Mouse (Mus musculus) lung, postnatal 10 days (tissue): ENCODE results near the gene Nek8.
"Not testable (repeated sequence)": the region's sequence is repeated elsewhere in the genome, so short reads cannot be mapped to it uniquely, and the experiment has no call there.

Experiments used
- DNase-seq: peaks from one replicate; pipeline ENCODE4 v3.0.0; 2021

Gene Nek8

DNA sequence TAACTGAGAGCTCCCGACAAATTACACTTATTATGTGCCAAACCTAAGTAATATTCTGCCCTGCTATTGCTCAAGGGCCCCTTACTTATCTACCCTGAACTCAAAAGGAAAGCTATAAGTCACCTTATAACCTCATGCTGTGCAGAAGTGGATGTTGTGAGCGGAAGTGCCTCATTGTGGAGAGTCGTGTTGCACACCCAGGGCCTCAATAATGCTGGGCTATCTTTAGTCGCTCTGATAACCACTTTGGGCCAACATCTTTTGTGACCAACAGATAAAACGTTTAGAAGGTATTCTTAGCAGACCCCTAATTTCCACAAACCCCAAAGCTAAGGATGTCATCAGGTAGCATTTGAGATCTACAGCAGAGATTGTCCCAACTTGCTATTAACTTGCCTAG is 35.8 kb downstream of the Nek8 start:
- DNase-seq = no peak

GRCm38 (mm10) chr11:78138023-78138422 is 38.5 kb downstream of the Nek8 start:
- no peak for DNase-seq

DNA sequence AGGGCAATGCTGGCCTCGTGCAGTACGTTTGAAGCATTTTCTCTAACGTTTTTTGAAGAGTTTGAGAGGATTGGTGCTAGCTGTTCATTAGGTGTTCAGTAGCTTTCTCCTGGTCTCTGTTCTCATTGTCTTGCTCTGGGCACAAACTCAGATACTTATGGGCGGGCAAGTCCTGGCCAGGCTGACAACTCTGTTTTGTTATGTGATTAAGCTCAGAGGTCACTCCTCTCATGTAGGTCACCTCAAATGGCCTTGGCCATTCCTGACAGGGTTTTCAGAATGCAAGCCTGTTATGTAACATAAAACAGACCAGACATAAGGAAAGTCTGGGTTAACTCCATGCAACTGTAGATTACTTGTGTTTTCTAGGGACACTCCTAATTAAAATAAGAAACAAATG is 38.9 kb downstream of the Nek8 start:
- DNase-seq = no peak

DNA sequence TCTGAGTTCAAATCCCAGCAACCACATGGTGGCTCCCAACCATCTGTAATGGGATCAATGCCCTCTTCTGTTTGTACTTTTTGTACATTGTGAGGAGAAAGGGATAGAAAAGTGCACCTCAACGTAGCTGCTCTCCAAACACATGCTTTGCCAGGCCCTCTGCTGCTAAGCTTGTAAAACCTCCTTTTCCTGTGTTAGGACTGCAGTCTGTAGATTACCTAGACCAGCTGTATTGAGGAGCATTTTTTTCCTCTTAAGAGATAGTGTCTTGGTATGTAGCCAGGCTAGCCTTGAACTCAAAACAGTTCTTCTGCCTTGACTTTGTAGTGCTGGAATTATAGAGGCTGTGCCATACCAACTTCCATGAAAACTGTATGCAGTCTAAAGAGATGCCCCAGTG is 40.3 kb downstream of the Nek8 start:
- DNase-seq = no peak

GRCm38 (mm10) chr11:78135314-78135713 is 41.2 kb downstream of the Nek8 start:
- DNase-seq = not testable (repeated sequence)

DNA sequence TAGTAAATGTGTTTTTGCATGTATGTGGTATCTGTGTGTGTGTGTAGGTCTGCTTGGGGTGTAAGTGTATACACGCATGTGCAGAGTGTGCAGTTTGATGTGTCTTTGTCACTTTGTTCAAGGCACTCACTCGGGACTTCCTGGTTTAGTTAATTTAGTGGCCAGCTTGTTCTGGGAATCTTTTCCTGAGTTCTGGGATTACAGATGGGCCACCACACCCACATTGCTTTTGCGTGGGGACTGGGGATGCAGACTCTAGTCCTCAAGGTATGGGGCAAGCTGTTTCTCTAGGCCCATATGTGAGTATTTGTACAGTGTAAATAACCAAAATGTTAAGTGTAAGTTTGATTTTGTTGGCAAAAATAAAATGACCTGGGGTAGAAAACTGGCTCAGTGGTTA is 42.1 kb downstream of the Nek8 start:
- no peak for DNase-seq

- no peak for DNase-seq
These were observed 42.6 kb downstream of the Nek8 start for GRCm38 (mm10) chr11:78133915-78134314.

- DNase-seq = no peak
These were observed 47.0 kb downstream of the Nek8 start for GRCm38 (mm10) chr11:78129458-78129857.

- no peak for DNase-seq
These were observed 49.7 kb downstream of the Nek8 start for GRCm38 (mm10) chr11:78126739-78127138.

DNA sequence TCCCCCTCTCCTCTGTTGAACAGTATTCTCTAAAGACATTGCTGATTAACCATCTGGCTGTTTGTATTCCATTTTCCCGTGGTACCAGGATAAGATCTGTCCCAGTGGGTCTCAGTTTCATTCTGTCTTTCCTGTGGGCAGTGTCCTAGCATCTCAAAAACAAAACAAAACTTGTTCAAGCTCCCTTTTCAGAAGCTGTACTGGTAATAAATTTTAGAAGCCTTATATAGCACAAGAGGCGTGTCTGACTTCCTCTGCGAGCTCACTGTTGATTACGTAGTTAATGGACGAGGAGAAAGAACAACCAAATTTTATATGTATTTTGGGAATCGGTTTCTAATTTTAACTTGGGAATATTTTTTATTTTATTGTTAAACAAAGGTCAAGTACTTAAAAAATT is 50.8 kb downstream of the Nek8 start:
- no peak for DNase-seq

GRCm38 (mm10) chr11:78123782-78124181 is 52.7 kb downstream of the Nek8 start:
- DNase-seq = no peak

- DNase-seq = no peak
These were observed 53.7 kb downstream of the Nek8 start for GRCm38 (mm10) chr11:78122815-78123214.

GRCm38 (mm10) chr11:78121176-78121575 is 55.3 kb downstream of the Nek8 start:
- DNase-seq = peak; percentile 68

DNA sequence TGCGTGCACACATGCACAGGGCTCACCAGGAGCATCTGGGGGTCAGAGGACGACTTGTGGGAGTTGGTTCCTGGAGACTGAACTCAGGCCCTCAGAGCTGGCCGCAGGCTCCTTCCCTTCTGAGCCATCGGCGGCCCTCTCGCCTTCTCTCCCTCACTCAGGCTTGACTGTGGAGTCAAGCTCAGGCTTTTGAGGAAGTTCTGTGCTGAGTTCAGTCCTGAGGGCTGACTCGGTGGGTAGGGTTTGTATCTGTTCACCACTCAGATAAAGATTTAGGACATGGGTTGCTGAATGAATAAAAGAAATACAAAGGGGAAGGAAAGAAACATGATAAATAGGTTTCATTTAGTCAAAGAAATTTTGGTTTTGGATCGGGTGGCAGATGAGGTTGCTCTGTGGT is 56.6 kb downstream of the Nek8 start:
- no peak for DNase-seq

DNA sequence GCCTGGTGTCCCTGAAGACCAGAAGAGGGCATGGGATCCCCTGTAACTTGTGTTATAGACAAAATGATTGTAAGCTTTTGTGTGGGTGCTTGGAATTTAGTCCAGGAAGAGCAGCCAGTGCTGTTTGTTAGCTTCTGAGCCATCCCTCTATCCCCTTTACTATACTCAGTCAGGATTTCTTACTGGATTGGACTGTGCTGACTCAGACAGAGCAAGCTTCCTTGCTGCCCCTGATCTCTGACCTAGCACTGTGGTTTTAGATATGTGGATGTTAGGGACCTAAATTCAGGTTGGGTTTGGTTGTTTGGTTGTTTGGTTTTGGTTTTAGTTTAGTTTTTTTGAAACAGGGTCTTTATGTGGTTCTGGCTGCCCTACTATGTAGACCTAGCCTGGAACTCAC is 58.0 kb downstream of the Nek8 start:
- DNase-seq = no peak

GRCm38 (mm10) chr11:78116146-78116410 is 60.4 kb downstream of the Nek8 start:
- no peak for DNase-seq
